Mouse (Mus musculus): ENCODE measurements at regions not wholly inside any gene's neighbourhood (a gene's known extent, or its start where the extent isn't known, plus 50 kb on each side); places are given as distances from the start of the nearest gene placed in this dataset.

- TF ChIP-seq CTCF (conservative IDR thresholded peaks at IDR 0.05; ENCODE audit: insufficient read depth, insufficient read length, low read depth, low read length) (no peak), POLR2A (IDR thresholded peaks at IDR 0.05; ENCODE audit: low read depth, low read length) (no peak)
Observed at GRCm38 (mm10) chr1:165046637-165047036, 111.3 kb upstream of the Xcl1 start.

All from kidney, adult 2 months (tissue).